Mouse (Mus musculus) G1E (cell line): ENCODE results near the gene Sox18. TPM values are rescaled to one million over a fixed set of nuclear protein-coding genes. Genes with fewer than 3 reads are reported as not detected.

Experiments used
- ATAC-seq: 2 replicates; pipeline ENCODE4 v1.8.0; 2016; ENCODE audit warnings: mild to moderate bottlenecking; ENCODE audit not compliant: insufficient number of reproducible peaks, poor library complexity, low FRiP score, severe bottlenecking; ENCODE audit errors: extremely low read depth
- DNase-seq: peaks from one replicate; pipeline ENCODE4 v3.0.0; 2012; ENCODE audit warnings: low spot score
- H3K27me3 ChIP-seq: 2 replicates; pipeline ENCODE4 v1.6.1; 2012; ENCODE audit warnings: mild to moderate bottlenecking, low read length, inconsistent platforms; ENCODE audit not compliant: insufficient read depth
- H3K36me3 ChIP-seq: replicated peaks from 2 replicates; pipeline ENCODE3; 2012; ENCODE audit warnings: mild to moderate bottlenecking, inconsistent platforms
- H3K4me1 ChIP-seq: 2 replicates; pipeline ENCODE4 v1.6.1; 2012; ENCODE audit warnings: low read depth, low read length, inconsistent platforms, mixed read lengths; ENCODE audit not compliant: insufficient read depth
- H3K4me3 ChIP-seq: 2 replicates; pipeline ENCODE4 v1.5.1; 2012; ENCODE audit warnings: low read depth, mild to moderate bottlenecking, inconsistent platforms, low read length, moderate library complexity, mixed read lengths
- H3K9me3 ChIP-seq: replicated peaks from 2 replicates; pipeline ENCODE4 v1.6.1; 2012; ENCODE audit warnings: inconsistent platforms
- CTCF ChIP-seq: IDR thresholded peaks from 2 replicates; pipeline ENCODE4 v1.5.1; 2012; ENCODE audit warnings: low read depth, low read length, inconsistent platforms, mixed read lengths
- GATA1 ChIP-seq: IDR thresholded peaks from 2 replicates; pipeline ENCODE4 v1.6.1; 2012; ENCODE audit warnings: borderline replicate concordance, low read length, inconsistent platforms, mixed read lengths
- GATA2 ChIP-seq: IDR thresholded peaks from 2 replicates; pipeline ENCODE4 v1.6.1; 2012; ENCODE audit warnings: low read depth, low read length, inconsistent platforms, borderline replicate concordance
- POLR2AphosphoS5 ChIP-seq: IDR thresholded peaks from 2 replicates; pipeline ENCODE4 v1.6.1; 2012; ENCODE audit warnings: low read depth, low read length, inconsistent platforms; ENCODE audit not compliant: insufficient replicate concordance
- TAL1 ChIP-seq: conservative IDR thresholded peaks from 2 replicates; pipeline ENCODE4 v1.6.1; 2012; ENCODE audit warnings: low read depth, low read length, inconsistent platforms, mixed read lengths
- polyA plus RNA-seq: library from polyadenylated mRNA; stranded (reverse); fragments of >175 nt; gene quantifications from 2 replicates; pipeline ENCODE4 v1.2.3, GENCODE M21; 2012
- total RNA-seq, 2 experiments: library from RNA; stranded (forward) in 1 of 2; stranded (reverse) in 1 of 2; fragments of 200-1000 nt in 1 of 2; fragments of >200 nt in 1 of 2; fragmentation: Nextera tagmentation in 1 of 2; gene quantifications; 2 replicates each; pipeline ENCODE4 v1.2.3; 2014 to 2017

Gene Sox18
- total RNA-seq (2014; fragmentation: Nextera tagmentation), result not detected in 2 replicates
- total RNA-seq (2017), result 0.05 TPM in 1 of 2 replicates, not detected in the other
- 0.04 TPM in 1 of 2 replicates, not detected in the other for polyA plus RNA-seq

DNA sequence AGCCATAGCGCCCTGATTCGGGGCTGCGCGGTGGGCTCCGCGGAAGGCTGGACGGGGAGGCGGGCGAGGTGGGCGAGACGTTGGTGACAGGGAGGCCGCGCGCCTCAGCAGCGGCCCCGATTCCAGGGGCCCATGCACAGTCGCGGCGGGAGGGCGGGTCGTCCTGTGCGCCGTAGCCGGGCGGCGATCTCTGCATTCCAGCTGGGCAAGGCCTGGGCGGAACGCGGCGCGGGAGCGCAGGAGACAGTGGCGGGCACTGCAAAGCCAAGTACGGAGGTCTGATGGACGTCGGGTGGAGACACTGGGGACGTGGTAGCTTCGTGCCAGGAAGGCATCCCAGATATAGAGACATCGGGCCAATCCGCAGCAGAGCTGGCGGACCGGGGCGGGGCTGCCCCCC, at the start of gene Sox18:
Gene Sox18, minus strand, starts transcription at position 315 of the 400 bp plus-strand sequence.
- peaks cover 68% of the 10 kb centered on the region for H3K27me3 ChIP-seq
- H3K4me1 ChIP-seq, result peaks cover 6% of the 10 kb centered on the region
- peaks cover 6% of the 10 kb centered on the region for H3K9me3 ChIP-seq
- ATAC-seq (no peak), DNase-seq (no peak)
- H3K36me3 ChIP-seq, result no peaks in the 10 kb centered on the region
- TF ChIP-seq GATA1 (no peak), POLR2AphosphoS5 (no peak)
- no peak within 1 kb of the TSS for H3K4me3 ChIP-seq

DNA sequence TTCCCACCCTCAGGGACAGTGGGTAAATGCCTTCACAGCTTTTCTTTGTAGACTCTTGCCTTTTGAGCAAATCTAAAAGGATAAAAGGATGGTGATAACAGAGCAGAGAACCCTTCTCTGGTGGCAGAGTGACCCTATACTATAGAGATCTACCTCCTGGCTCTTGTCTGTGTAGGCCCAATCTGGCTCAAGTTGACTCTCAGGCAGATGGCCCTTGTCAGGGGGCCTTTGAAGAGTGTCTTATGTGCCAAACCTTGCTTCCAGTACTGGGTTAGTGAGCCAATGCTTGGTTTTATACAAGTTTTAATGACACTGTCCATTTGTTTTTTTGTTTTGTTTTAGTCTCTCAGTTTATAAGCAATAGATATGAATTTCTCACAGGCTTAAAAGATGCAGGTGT, 49.8 kb upstream of the Sox18 start:
- TF ChIP-seq CTCF, result no peak
- no peak for TF ChIP-seq POLR2AphosphoS5
- no peak for TF ChIP-seq GATA1
- no peak for DNase-seq

DNA sequence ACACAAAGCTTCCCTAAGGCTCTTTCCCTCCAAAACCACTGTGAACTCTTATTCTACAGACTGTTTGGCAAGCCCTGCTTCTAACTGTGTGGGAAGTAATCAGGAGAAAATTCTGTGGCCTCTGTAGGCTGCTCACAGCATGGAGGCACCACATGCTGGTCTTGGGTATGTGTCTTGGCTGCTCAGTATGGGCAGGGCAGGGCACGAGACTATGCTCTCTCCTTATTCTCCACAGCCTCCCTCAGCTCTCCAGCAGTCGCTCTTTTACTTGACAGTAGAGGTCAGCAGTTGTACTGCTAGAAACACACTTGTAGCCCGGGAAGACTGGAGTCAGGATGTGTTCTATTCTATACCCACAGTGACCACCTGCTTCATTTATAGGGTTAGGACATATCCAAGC, 48.6 kb upstream of the Sox18 start:
- ATAC-seq (no peak), DNase-seq (no peak)
- H3K36me3 ChIP-seq, result no peaks in the 10 kb centered on the region
- H3K9me3 ChIP-seq, result no peaks in the 10 kb centered on the region
- peaks cover 12% of the 10 kb centered on the region for H3K27me3 ChIP-seq
- TF ChIP-seq POLR2AphosphoS5 (no peak), CTCF (no peak), TAL1 (no peak), GATA2 (no peak), GATA1 (no peak)
- no peaks in the 10 kb centered on the region for H3K4me1 ChIP-seq
- H3K4me3 ChIP-seq, result no peak overlapping the region

More for the DNA sequence above, 49.8 kb upstream of the Sox18 start:
- ATAC-seq, result no peak
- Histone ChIP-seq H3K36me3 (no peaks in the 10 kb centered on the region), H3K4me1 (no peaks in the 10 kb centered on the region), H3K4me3 (no peak overlapping the region), H3K9me3 (no peaks in the 10 kb centered on the region), H3K27me3 (peaks cover 8% of the 10 kb centered on the region)

DNA sequence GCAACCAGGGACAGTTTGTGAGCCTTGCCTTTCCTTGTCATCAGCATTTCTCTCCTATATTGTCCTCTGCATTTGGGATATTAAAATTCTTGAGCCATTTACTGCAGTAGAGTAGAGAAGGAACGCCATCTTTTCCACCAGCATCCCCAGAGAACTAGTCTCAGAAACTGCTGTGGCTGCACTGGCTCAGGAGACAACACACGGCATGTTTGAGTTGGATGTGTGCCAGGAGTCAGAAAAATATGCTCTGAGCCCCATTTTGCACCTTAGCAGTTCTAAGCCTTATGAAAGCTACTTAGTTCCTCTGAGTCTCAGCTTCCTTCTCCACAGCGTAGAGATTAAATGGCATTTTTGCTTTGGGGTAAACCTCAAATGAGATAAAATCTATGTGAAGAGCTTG, 45.6 kb upstream of the Sox18 start:
- DNase-seq (no peak), ATAC-seq (no peak)
- Histone ChIP-seq H3K4me1 (no peaks in the 10 kb centered on the region), H3K9me3 (no peaks in the 10 kb centered on the region), H3K36me3 (no peaks in the 10 kb centered on the region), H3K27me3 (peaks cover 21% of the 10 kb centered on the region), H3K4me3 (no peak overlapping the region)
- TF ChIP-seq POLR2AphosphoS5 (no peak), GATA1 (no peak), GATA2 (no peak), TAL1 (no peak), CTCF (no peak)

DNA sequence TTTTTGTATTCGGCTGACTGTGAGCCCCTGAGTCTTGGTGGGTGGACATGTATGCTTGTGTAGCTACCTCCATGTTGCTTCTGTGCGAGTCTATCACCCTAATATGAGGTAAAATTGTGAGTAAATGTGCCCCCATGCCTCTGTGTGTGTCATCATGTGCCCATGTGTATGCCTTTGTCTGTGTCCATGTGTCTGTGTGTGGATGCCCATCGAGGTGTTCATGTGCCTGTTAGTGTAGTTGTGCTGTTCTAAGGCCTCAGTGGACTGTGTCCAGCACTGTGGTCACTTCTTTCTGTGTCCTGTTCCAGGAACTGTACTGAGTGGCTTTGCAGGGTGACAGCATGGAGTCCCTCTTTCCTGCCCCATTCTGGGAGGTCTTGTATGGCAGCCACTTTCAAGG, 43.9 kb upstream of the Sox18 start:
- ATAC-seq (no peak), DNase-seq (no peak)
- Histone ChIP-seq H3K36me3 (no peaks in the 10 kb centered on the region), H3K9me3 (no peaks in the 10 kb centered on the region), H3K27me3 (peaks cover 21% of the 10 kb centered on the region), H3K4me1 (no peaks in the 10 kb centered on the region), H3K4me3 (no peak overlapping the region)
- TF ChIP-seq GATA1 (no peak), TAL1 (no peak), POLR2AphosphoS5 (no peak), CTCF (no peak), GATA2 (no peak)

DNA sequence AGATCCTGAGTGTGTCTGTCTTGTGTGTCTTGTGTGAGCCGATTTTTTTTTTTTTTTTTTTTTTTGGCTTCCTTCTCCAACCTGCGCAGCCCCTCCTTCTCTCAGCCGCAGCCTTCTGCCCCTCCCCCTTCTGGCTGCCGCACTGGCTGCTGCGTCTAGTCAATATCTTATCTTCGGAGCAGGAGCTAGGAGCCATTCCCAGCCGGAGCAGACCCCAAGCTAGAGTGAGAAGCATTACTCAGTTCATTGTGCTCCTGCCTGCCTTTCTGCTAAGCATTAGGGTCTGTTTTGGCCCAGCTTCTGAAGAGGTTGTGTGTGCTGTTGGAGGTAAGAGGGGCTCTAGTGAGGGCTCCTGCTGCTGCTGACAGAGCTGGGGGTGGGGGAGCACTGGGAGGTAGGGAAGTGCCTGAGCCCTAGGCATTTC, 43.5 kb upstream of the Sox18 start, which contains the start of gene Oprl1:
Gene Oprl1, plus strand, starts transcription at position 114 of the 424 bp plus-strand sequence.
- no peak within 1 kb of the TSS for H3K4me3 ChIP-seq
- ATAC-seq (no peak), DNase-seq (no peak)
- H3K36me3 ChIP-seq, result no peaks in the 10 kb centered on the region
- TF ChIP-seq TAL1 (no peak), GATA2 (no peak), CTCF (no peak), GATA1 (no peak), POLR2AphosphoS5 (no peak)
- no peaks in the 10 kb centered on the region for H3K4me1 ChIP-seq
- H3K9me3 ChIP-seq, result no peaks in the 10 kb centered on the region
- peaks cover 21% of the 10 kb centered on the region for H3K27me3 ChIP-seq
